Mouse (Mus musculus) cerebellum, adult 2 months (tissue): ENCODE measurements around the gene Cd7.

Experiments used
- CTCF ChIP-seq: fragments of 200-500 bp; IDR thresholded peaks from 2 replicates; pipeline ENCODE4 v1.5.1; 2011; ENCODE audit warnings: low read depth, mild to moderate bottlenecking, control low read depth, low read length, moderate library complexity, borderline replicate concordance; ENCODE audit not compliant: insufficient read depth
- POLR2A ChIP-seq: fragments of 200-500 bp; IDR thresholded peaks from 2 replicates; pipeline ENCODE4 v1.6.1; 2011; ENCODE audit warnings: low read length, control low read depth, borderline replicate concordance; ENCODE audit not compliant: insufficient read depth

- TF ChIP-seq CTCF (no peak), POLR2A (no peak)
Measured at GRCm38 (mm10) chr11:121058956-121059355, 19.7 kb upstream of the Cd7 start.
